Mouse (Mus musculus): ENCODE measurements at regions not wholly inside any gene's neighbourhood (a gene's known extent, or its start where the extent isn't known, plus 50 kb on each side); places are given as distances from the start of the nearest gene placed in this dataset.

DNA sequence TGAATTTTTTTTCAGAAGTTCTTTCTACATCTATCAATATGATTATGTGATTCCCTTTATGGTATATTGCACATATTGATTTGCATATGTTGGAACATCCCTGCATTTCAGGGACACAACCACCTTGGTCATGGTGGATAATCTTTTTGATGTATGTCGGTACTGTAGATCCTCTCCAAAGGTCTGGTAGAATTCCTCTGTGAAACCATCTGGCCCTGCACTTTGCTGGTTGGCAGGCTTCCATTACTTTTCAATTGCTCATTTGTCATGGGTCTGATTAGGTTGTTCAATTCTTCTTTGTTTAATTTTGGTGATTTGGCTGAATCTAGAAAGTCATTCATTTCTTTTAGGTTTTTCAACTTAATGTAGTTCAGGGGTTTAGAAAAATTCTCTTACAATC is 288.2 kb downstream of the Col12a1 start:
- Histone ChIP-seq H3K4me3 (replicated peaks; ENCODE audit: low read length) (no peak overlapping the region), H3K9ac (no peak overlapping the region), H3K9me3 (ENCODE audit: control insufficient read depth, low read length) (no peaks in the 10 kb centered on the region), H3K27me3 (ENCODE audit: control insufficient read depth, insufficient read depth, low read length) (no peaks in the 10 kb centered on the region), H3K36me3 (replicated peaks; ENCODE audit: control insufficient read depth, insufficient read depth) (no peaks in the 10 kb centered on the region), H3K4me2 (replicated peaks) (no peak overlapping the region), H3K27ac (no peak overlapping the region), H3K4me1 (replicated peaks; ENCODE audit: control insufficient read depth, insufficient read depth, low read length) (no peaks in the 10 kb centered on the region)
- DNase-seq (ENCODE audit: low spot score) = peak; percentile 46
- 66% methylated on average over 1 of the region's 1 CpGs for WGBS
- no peak for ATAC-seq (ENCODE audit: low FRiP score)

DNA sequence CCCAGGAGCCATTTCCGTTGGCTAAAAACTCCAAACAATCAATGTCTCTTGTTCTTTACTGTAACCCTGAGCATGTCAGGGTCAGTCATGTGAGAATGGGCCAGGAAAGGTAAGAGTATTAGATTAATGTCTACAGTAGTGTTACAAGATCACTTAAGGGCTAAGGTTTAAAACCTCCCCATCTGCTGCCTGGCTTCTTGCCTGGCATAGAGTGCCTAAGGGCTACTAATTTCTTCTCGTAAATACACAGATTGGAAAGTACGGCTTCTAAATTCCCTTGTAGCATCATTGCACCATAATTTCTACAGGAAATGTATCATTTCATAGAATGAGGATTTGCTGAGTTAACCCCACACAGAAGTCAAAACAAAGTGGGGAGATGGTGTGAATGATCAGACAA is 281.0 kb downstream of the Col12a1 start:
- no peak overlapping the region for H3K9ac ChIP-seq
- 87% methylated on average over 3 of the region's 3 CpGs for WGBS
- no peak for ATAC-seq (ENCODE audit: low FRiP score)

DNA sequence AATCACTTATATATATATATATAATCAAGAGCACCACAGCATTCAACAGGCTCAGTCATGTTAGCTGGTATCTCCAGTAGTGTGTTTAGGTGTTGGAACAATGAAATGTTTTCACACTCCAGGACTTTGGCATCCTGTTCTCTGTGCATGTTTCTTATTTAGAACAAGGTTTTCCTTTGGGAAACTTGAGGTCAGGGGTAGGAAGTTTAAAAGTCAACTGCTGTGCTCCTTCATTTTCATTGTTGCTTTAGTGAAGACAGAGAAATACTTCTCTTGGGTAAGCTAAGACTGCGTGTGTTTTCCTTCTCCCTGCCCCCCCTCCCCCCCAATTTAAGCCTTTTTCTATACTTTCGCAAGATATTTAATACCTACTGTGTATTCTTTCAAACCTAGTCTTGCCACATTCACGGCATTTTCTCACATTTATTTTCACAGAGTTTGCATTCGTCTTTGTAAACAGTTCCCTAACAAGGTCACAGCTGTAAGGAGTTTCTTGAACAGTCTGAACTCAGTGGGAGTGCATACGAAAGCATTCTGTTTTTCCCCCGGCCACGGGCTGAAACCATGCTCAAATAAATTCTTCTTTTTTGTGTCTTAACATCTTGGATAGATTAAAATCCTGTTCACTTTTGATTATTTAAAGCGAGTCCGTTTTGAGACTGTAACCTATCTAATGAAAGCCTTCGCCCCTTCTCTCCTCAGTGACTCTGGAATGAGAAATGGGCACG is 279.2 kb downstream of the Col12a1 start:
- no peak overlapping the region for H3K4me2 ChIP-seq (replicated peaks)
- ATAC-seq (ENCODE audit: low FRiP score) = no peak
- no peak overlapping the region for H3K9ac ChIP-seq
- no peaks in the 10 kb centered on the region for H3K27me3 ChIP-seq (ENCODE audit: control insufficient read depth, insufficient read depth, low read length)
- WGBS = 68% methylated on average over 11 of the region's 11 CpGs
- no peak for DNase-seq (ENCODE audit: low spot score)
- H3K4me1 ChIP-seq (replicated peaks; ENCODE audit: control insufficient read depth, insufficient read depth, low read length) = no peaks in the 10 kb centered on the region
- no peak overlapping the region for H3K27ac ChIP-seq
- H3K36me3 ChIP-seq (replicated peaks; ENCODE audit: control insufficient read depth, insufficient read depth) = no peaks in the 10 kb centered on the region
- H3K4me3 ChIP-seq (replicated peaks; ENCODE audit: low read length) = no peak overlapping the region
- H3K9me3 ChIP-seq (ENCODE audit: control insufficient read depth, low read length) = no peaks in the 10 kb centered on the region

More for the DNA sequence above, 281.0 kb downstream of the Col12a1 start:
- Histone ChIP-seq H3K27me3 (ENCODE audit: control insufficient read depth, insufficient read depth, low read length) (no peaks in the 10 kb centered on the region), H3K4me2 (replicated peaks) (no peak overlapping the region), H3K4me1 (replicated peaks; ENCODE audit: control insufficient read depth, insufficient read depth, low read length) (no peaks in the 10 kb centered on the region), H3K9me3 (ENCODE audit: control insufficient read depth, low read length) (no peaks in the 10 kb centered on the region), H3K27ac (no peak overlapping the region), H3K4me3 (replicated peaks; ENCODE audit: low read length) (no peak overlapping the region), H3K36me3 (replicated peaks; ENCODE audit: control insufficient read depth, insufficient read depth) (no peaks in the 10 kb centered on the region)
- no peak for DNase-seq (ENCODE audit: low spot score)

DNA sequence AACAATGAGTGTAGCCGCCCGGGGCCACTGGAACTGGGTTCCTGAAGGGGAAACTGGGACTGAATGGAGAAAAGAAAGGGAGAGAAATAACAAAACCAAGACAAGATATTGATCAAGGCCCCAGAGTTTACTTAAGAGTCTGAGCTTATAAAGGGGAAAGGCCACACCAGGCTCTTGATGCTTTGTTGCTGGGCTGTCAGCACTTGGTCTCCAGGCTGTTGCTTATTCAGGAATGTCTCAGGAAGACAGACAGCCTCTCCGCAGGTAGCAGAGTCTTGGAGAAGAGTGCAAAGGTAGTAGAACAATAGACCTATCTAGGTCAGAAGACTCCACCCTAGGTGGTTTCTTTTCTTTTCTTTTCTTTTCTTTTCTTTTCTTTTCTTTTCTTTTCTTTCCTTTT is 263.4 kb downstream of the Col12a1 start:
- ATAC-seq (ENCODE audit: low FRiP score) (no peak), DNase-seq (ENCODE audit: low spot score) (no peak)
- H3K4me1 ChIP-seq (replicated peaks; ENCODE audit: control insufficient read depth, insufficient read depth, low read length) = no peaks in the 10 kb centered on the region
- no peak overlapping the region for H3K4me2 ChIP-seq (replicated peaks)
- H3K36me3 ChIP-seq (replicated peaks; ENCODE audit: control insufficient read depth, insufficient read depth) = no peaks in the 10 kb centered on the region
- WGBS = 20% methylated on average over 3 of the region's 3 CpGs
- H3K9me3 ChIP-seq (ENCODE audit: control insufficient read depth, low read length) = no peaks in the 10 kb centered on the region
- H3K27me3 ChIP-seq (ENCODE audit: control insufficient read depth, insufficient read depth, low read length) = no peaks in the 10 kb centered on the region
- H3K9ac ChIP-seq = no peak overlapping the region
- no peak overlapping the region for H3K4me3 ChIP-seq (replicated peaks; ENCODE audit: low read length)
- H3K27ac ChIP-seq = no peak overlapping the region

DNA sequence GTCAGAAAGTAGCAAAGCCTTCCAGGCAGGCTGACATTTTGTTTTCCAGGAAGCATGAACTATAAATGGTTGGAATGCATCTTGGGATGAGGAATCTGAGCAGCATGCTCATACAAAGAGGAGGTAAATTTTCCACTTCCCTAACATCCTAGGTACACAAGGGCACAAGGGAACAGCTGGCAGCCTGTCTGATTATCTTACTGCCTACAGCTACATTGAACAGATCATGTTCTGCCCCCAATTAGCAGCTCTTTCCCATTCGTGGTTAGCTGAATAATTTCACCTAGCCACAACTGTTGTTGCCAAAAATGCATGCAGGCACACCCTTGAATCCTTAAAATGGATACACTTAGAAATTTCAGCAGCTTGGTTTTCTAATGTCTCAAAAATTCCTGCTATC is 239.5 kb downstream of the Col12a1 start:
- no peaks in the 10 kb centered on the region for H3K4me1 ChIP-seq (replicated peaks; ENCODE audit: control insufficient read depth, insufficient read depth, low read length)
- WGBS = 35% methylated on average over 1 of the region's 1 CpGs

DNA sequence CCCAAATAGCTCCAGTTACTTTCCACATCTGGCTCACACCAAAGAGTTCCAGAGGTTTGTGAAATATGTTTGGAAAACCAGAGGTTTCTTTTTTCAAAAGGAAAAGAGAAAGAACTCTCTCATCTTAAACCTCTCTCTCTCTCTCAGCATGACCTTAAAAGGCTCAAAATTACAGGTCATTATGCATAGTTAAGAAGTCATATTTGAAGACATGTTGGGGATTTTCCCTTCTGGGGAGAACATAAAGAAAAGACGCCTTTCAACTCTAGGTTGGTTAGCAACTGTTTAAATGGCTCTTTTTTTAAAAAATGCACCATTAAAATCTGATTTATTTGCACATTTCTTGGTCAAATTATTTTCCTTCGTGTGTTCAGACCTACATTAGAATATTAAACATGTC is 218.4 kb downstream of the Col12a1 start:
- DNase-seq (ENCODE audit: low spot score) (no peak), ATAC-seq (ENCODE audit: low FRiP score) (no peak)
- Histone ChIP-seq H3K36me3 (replicated peaks; ENCODE audit: control insufficient read depth, insufficient read depth) (no peaks in the 10 kb centered on the region), H3K27me3 (ENCODE audit: control insufficient read depth, insufficient read depth, low read length) (no peaks in the 10 kb centered on the region), H3K9ac (no peak overlapping the region), H3K4me1 (replicated peaks; ENCODE audit: control insufficient read depth, insufficient read depth, low read length) (no peaks in the 10 kb centered on the region), H3K9me3 (ENCODE audit: control insufficient read depth, low read length) (no peaks in the 10 kb centered on the region), H3K4me2 (replicated peaks) (no peak overlapping the region), H3K27ac (no peak overlapping the region), H3K4me3 (replicated peaks; ENCODE audit: low read length) (no peak overlapping the region)
- WGBS = 61% methylated on average over 2 of the region's 2 CpGs

More for the DNA sequence above, 239.5 kb downstream of the Col12a1 start:
- Histone ChIP-seq H3K9ac (no peak overlapping the region), H3K27ac (no peak overlapping the region), H3K4me3 (replicated peaks; ENCODE audit: low read length) (no peak overlapping the region), H3K27me3 (ENCODE audit: control insufficient read depth, insufficient read depth, low read length) (no peaks in the 10 kb centered on the region), H3K4me2 (replicated peaks) (no peak overlapping the region), H3K9me3 (ENCODE audit: control insufficient read depth, low read length) (no peaks in the 10 kb centered on the region), H3K36me3 (replicated peaks; ENCODE audit: control insufficient read depth, insufficient read depth) (no peaks in the 10 kb centered on the region)
- DNase-seq (ENCODE audit: low spot score) = no peak
- ATAC-seq (ENCODE audit: low FRiP score) = no peak

DNA sequence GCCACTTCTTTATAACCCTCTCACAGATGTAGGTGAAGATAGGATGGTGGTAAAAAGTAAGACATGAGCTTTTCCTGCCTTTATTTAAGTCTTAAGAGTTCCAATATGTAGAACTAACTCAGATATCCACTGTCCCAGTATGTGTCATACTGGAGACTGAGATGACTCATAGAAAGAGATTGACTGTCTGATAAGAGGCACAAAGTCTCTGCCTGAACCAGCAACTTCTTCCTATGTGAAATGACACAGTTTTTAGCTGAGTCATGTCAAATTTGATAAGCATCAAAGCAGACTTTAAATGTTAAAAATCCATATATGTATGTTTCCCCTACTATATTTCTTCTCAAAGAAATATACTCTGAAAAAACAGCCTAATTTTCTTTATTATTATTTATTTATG is 216.6 kb downstream of the Col12a1 start:
- Histone ChIP-seq H3K27me3 (ENCODE audit: control insufficient read depth, insufficient read depth, low read length) (no peaks in the 10 kb centered on the region), H3K27ac (no peak overlapping the region), H3K9me3 (ENCODE audit: control insufficient read depth, low read length) (no peaks in the 10 kb centered on the region), H3K4me3 (replicated peaks; ENCODE audit: low read length) (no peak overlapping the region), H3K4me2 (replicated peaks) (no peak overlapping the region), H3K36me3 (replicated peaks; ENCODE audit: control insufficient read depth, insufficient read depth) (no peaks in the 10 kb centered on the region), H3K4me1 (replicated peaks; ENCODE audit: control insufficient read depth, insufficient read depth, low read length) (no peaks in the 10 kb centered on the region), H3K9ac (no peak overlapping the region)
- DNase-seq (ENCODE audit: low spot score) = no peak
- no peak for ATAC-seq (ENCODE audit: low FRiP score)

DNA sequence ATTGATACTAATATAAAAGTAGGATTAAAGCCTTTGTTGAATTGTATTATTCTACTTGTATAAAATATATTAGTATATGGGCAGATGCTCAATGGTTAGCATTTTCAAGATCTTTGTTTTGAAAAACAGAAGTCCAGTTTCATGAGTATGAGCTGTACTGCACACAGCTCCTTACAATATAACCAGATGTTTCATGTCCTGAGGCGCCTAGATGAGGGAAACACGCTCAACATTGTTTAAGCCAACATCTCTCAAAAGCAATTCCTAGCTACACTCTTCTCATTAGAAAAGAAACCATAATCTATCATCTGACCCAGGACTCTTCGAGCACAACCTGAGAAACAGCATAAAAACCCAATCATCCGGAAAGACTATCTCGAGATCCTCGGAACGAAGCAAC is 202.2 kb downstream of the Col12a1 start:
- WGBS = 89% methylated on average over 7 of the region's 7 CpGs
- H3K9ac ChIP-seq = no peak overlapping the region
- H3K4me2 ChIP-seq (replicated peaks) = no peak overlapping the region
- no peaks in the 10 kb centered on the region for H3K36me3 ChIP-seq (replicated peaks; ENCODE audit: control insufficient read depth, insufficient read depth)
- no peaks in the 10 kb centered on the region for H3K4me1 ChIP-seq (replicated peaks; ENCODE audit: control insufficient read depth, insufficient read depth, low read length)
- H3K27ac ChIP-seq = no peak overlapping the region
- DNase-seq (ENCODE audit: low spot score) (no peak), ATAC-seq (ENCODE audit: low FRiP score) (no peak)
- H3K9me3 ChIP-seq (ENCODE audit: control insufficient read depth, low read length) = no peaks in the 10 kb centered on the region
- no peaks in the 10 kb centered on the region for H3K27me3 ChIP-seq (ENCODE audit: control insufficient read depth, insufficient read depth, low read length)
- no peak overlapping the region for H3K4me3 ChIP-seq (replicated peaks; ENCODE audit: low read length)

DNA sequence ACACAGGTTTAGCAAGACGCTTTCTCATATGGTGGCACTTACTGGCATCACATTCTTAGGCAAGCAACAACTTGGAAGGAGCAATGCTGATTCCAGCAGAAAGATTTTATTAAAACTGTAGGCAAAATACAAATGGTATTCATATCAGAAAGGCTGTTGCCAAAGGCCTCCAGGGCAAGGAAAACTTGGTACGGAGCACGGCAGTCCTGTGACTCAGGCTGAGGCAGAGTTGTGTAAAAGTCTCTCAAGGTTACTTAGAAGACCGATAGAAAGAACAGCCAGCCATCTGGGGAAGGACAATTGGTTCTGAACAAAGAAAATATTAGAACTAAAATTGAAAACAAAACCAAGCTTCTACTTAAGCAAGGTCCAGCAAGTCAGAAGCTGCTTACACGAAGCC is 201.2 kb downstream of the Col12a1 start:
- H3K27ac ChIP-seq = no peak overlapping the region
- H3K36me3 ChIP-seq (replicated peaks; ENCODE audit: control insufficient read depth, insufficient read depth) = no peaks in the 10 kb centered on the region
- H3K27me3 ChIP-seq (ENCODE audit: control insufficient read depth, insufficient read depth, low read length) = no peaks in the 10 kb centered on the region
- H3K4me1 ChIP-seq (replicated peaks; ENCODE audit: control insufficient read depth, insufficient read depth, low read length) = no peaks in the 10 kb centered on the region
- ATAC-seq (ENCODE audit: low FRiP score) (no peak), DNase-seq (ENCODE audit: low spot score) (no peak)
- H3K9ac ChIP-seq = no peak overlapping the region
- no peak overlapping the region for H3K4me2 ChIP-seq (replicated peaks)
- no peak overlapping the region for H3K4me3 ChIP-seq (replicated peaks; ENCODE audit: low read length)
- WGBS = 90% methylated on average over 5 of the region's 5 CpGs
- H3K9me3 ChIP-seq (ENCODE audit: control insufficient read depth, low read length) = no peaks in the 10 kb centered on the region

DNA sequence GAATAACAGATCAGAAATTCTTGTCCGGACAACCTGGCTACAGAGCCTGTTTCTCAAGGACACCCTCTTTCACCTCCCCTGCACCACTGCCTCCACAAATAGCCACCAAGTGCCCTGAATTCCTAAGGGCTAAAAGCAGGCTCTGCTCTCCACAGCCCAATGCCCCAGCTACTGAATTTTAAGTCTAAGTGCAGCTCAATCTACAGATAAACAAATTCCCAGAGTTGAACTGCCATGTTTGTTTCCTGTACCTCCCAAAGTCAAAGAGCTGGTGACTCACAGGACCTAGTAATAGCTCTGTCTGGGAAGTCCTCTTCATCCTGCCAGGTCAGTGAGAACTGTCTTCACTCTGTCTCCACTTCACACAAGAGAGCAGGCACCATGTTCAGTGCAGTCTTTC is 200.0 kb downstream of the Col12a1 start:
- WGBS = 79% methylated on average over 1 of the region's 1 CpGs
- ATAC-seq (ENCODE audit: low FRiP score) (no peak), DNase-seq (ENCODE audit: low spot score) (no peak)
- H3K4me3 ChIP-seq (replicated peaks; ENCODE audit: low read length) = no peak overlapping the region
- no peaks in the 10 kb centered on the region for H3K4me1 ChIP-seq (replicated peaks; ENCODE audit: control insufficient read depth, insufficient read depth, low read length)
- H3K36me3 ChIP-seq (replicated peaks; ENCODE audit: control insufficient read depth, insufficient read depth) = no peaks in the 10 kb centered on the region
- H3K4me2 ChIP-seq (replicated peaks) = no peak overlapping the region
- no peaks in the 10 kb centered on the region for H3K9me3 ChIP-seq (ENCODE audit: control insufficient read depth, low read length)
- no peak overlapping the region for H3K27ac ChIP-seq
- no peaks in the 10 kb centered on the region for H3K27me3 ChIP-seq (ENCODE audit: control insufficient read depth, insufficient read depth, low read length)
- H3K9ac ChIP-seq = no peak overlapping the region
